Mouse (Mus musculus) heart, postnatal 0 days (tissue): ENCODE results near the gene Fxyd5.

Experiments used
- CTCF ChIP-seq: IDR thresholded peaks from 2 replicates; pipeline ENCODE4 v1.5.1; 2016; ENCODE audit warnings: antibody characterized with exemption, control low read depth, low read depth
- EP300 ChIP-seq: IDR thresholded peaks from 2 replicates; pipeline ENCODE4 v1.6.1; 2016; ENCODE audit warnings: antibody characterized with exemption, low read depth

GRCm38 (mm10) chr7:31088206-31088605, 45.9 kb upstream of the Fxyd5 start:
- TF ChIP-seq CTCF (no peak), EP300 (no peak)
